Mouse (Mus musculus): ENCODE data around the gene Fam189b.
"Not testable (repeated sequence)": the region's sequence is repeated elsewhere in the genome, so short reads cannot be mapped to it uniquely, and the experiment has no call there.

The Fam189b gene

GRCm38 (mm10) chr3:89199839-89200238 lies 16.9 kb downstream of the Fam189b start:
- no peak for ATAC-seq (ENCODE audit: insufficient number of reproducible peaks, low FRiP score, low TSS enrichment)

- peak; percentile 61; the same call in 1 of the 2 replicates for ATAC-seq (ENCODE audit: insufficient number of reproducible peaks, low FRiP score, low TSS enrichment)
Observed at GRCm38 (mm10) chr3:89202253-89203141, 19.6 kb downstream of the Fam189b start, which contains the start of gene Gba. Gba (plus strand) TSS chr3:89202928.

- peak; percentile 20; the same call in 1 of the 2 replicates for ATAC-seq (ENCODE audit: insufficient number of reproducible peaks, low FRiP score, low TSS enrichment)
Observed at GRCm38 (mm10) chr3:89203142-89203514, 20.2 kb downstream of the Fam189b start.

GRCm38 (mm10) chr3:89206079-89206478 lies 23.1 kb downstream of the Fam189b start:
- no peak for ATAC-seq (ENCODE audit: insufficient number of reproducible peaks, low FRiP score, low TSS enrichment)

GRCm38 (mm10) chr3:89206695-89207094 lies 23.8 kb downstream of the Fam189b start:
- no peak for ATAC-seq (ENCODE audit: insufficient number of reproducible peaks, low FRiP score, low TSS enrichment)

GRCm38 (mm10) chr3:89208075-89208657 lies 25.2 kb downstream of the Fam189b start:
- no peak for ATAC-seq (ENCODE audit: insufficient number of reproducible peaks, low FRiP score, low TSS enrichment)

- ATAC-seq (ENCODE audit: insufficient number of reproducible peaks, low FRiP score, low TSS enrichment), result no peak
Observed at GRCm38 (mm10) chr3:89208736-89209135, 25.8 kb downstream of the Fam189b start.

GRCm38 (mm10) chr3:89209731-89210130 lies 26.8 kb downstream of the Fam189b start:
- no peak for ATAC-seq (ENCODE audit: insufficient number of reproducible peaks, low FRiP score, low TSS enrichment)

- no peak for ATAC-seq (ENCODE audit: insufficient number of reproducible peaks, low FRiP score, low TSS enrichment)
Observed at GRCm38 (mm10) chr3:89210162-89210561, 27.2 kb downstream of the Fam189b start.

GRCm38 (mm10) chr3:89210731-89211130 lies 27.8 kb downstream of the Fam189b start:
- no peak for ATAC-seq (ENCODE audit: insufficient number of reproducible peaks, low FRiP score, low TSS enrichment)

- ATAC-seq (ENCODE audit: insufficient number of reproducible peaks, low FRiP score, low TSS enrichment), result peak; percentile 79
Observed at GRCm38 (mm10) chr3:89213803-89214530, 31.0 kb downstream of the Fam189b start.

- ATAC-seq (ENCODE audit: insufficient number of reproducible peaks, low FRiP score, low TSS enrichment), result no peak
Observed at GRCm38 (mm10) chr3:89214681-89215411, 31.9 kb downstream of the Fam189b start, which contains the start of gene Thbs3. Thbs3 (plus strand) TSS chr3:89215180.

- ATAC-seq (ENCODE audit: insufficient number of reproducible peaks, low FRiP score, low TSS enrichment), result peak; percentile 16; the same call in 1 of the 2 replicates
Observed at GRCm38 (mm10) chr3:89215853-89216252, 32.9 kb downstream of the Fam189b start.

- not testable (repeated sequence) for ATAC-seq (ENCODE audit: insufficient number of reproducible peaks, low FRiP score, low TSS enrichment)
Observed at GRCm38 (mm10) chr3:89216407-89216806, 33.5 kb downstream of the Fam189b start.

GRCm38 (mm10) chr3:89218271-89218670 lies 35.3 kb downstream of the Fam189b start:
- ATAC-seq (ENCODE audit: insufficient number of reproducible peaks, low FRiP score, low TSS enrichment), result no peak

GRCm38 (mm10) chr3:89219546-89219945 lies 36.6 kb downstream of the Fam189b start:
- ATAC-seq (ENCODE audit: insufficient number of reproducible peaks, low FRiP score, low TSS enrichment), result no peak

- ATAC-seq (ENCODE audit: insufficient number of reproducible peaks, low FRiP score, low TSS enrichment), result no peak
Observed at GRCm38 (mm10) chr3:89221167-89221566, 38.2 kb downstream of the Fam189b start.

GRCm38 (mm10) chr3:89224796-89225195 lies 41.9 kb downstream of the Fam189b start:
- no peak for ATAC-seq (ENCODE audit: insufficient number of reproducible peaks, low FRiP score, low TSS enrichment)

- ATAC-seq (ENCODE audit: insufficient number of reproducible peaks, low FRiP score, low TSS enrichment), result no peak
Observed at GRCm38 (mm10) chr3:89225321-89225815, 42.4 kb downstream of the Fam189b start.

- ATAC-seq (ENCODE audit: insufficient number of reproducible peaks, low FRiP score, low TSS enrichment), result no peak
Observed at GRCm38 (mm10) chr3:89225918-89226317, 43.0 kb downstream of the Fam189b start.
